Mouse (Mus musculus) hindbrain, embryonic 11.5 days (tissue): ENCODE data around the gene Fam71e1. TPM values are rescaled to one million over a fixed set of nuclear protein-coding genes. Genes with fewer than 3 reads are reported as not detected.
A peak's percentile ranks its signal among the peaks of the same experiment; 100 is the strongest.

Experiments used
- ATAC-seq: fragments of 200-750 bp; cut with Nextera tagmentation; 2 replicates; pipeline ENCODE4 v1.8.0; 2017; ENCODE audit warnings: mild to moderate bottlenecking, moderate TSS enrichment, moderate library complexity; ENCODE audit not compliant: low FRiP score
- DNase-seq: peaks from one replicate; pipeline ENCODE4 v3.0.0-alpha.2; 2015; ENCODE audit warnings: low spot score
- H3K27ac ChIP-seq: fragments of 300-500 bp; sonication (generic); 2 replicates; pipeline ENCODE4 v1.5.1; 2014; ENCODE audit warnings: mild to moderate bottlenecking, low read depth, low read length
- H3K27me3 ChIP-seq: fragments of 300-500 bp; sonication (generic); 2 replicates; pipeline ENCODE4 v1.6.1; 2014; ENCODE audit warnings: mild to moderate bottlenecking, low read length, moderate library complexity, mixed read lengths; ENCODE audit not compliant: control insufficient read depth, insufficient read depth
- H3K36me3 ChIP-seq: fragments of 300-500 bp; sonication (generic); 2 replicates; pipeline ENCODE4 v1.6.1; 2014; ENCODE audit warnings: mild to moderate bottlenecking, low read length, moderate library complexity, mixed read lengths; ENCODE audit not compliant: control insufficient read depth, insufficient read depth
- H3K4me1 ChIP-seq: fragments of 300-500 bp; sonication (generic); replicated peaks from 2 replicates; pipeline ENCODE4 v1.6.1; 2014; ENCODE audit warnings: low read length, mixed read lengths; ENCODE audit not compliant: control insufficient read depth, insufficient read depth
- H3K4me2 ChIP-seq: fragments of 300-500 bp; sonication (generic); replicated peaks from 2 replicates; pipeline ENCODE4 v1.6.1; 2014; ENCODE audit warnings: mild to moderate bottlenecking, low read depth, low read length
- H3K4me3 ChIP-seq: fragments of 300-500 bp; sonication (generic); 2 replicates; pipeline ENCODE4 v1.5.1; 2014; ENCODE audit warnings: low read depth, low read length
- H3K9ac ChIP-seq: fragments of 300-500 bp; sonication (generic); 2 replicates; pipeline ENCODE4 v1.6.1; 2014; ENCODE audit warnings: low read depth, low read length
- H3K9me3 ChIP-seq: fragments of 300-500 bp; sonication (generic); 2 replicates; pipeline ENCODE4 v1.6.1; 2016; ENCODE audit warnings: low read length; ENCODE audit not compliant: control insufficient read depth
- WGBS: fragments of 180-500 bp; shearing (Covaris S2); extraction: QIAGEN DNeasy Blood & Tissue Kit; methylation state at CpG from one replicate; pipeline ENCODE4 v1.1.7; 2014; 5-methylcytosine and 5-hydroxymethylcytosine counted together
- polyA plus RNA-seq: library from polyadenylated mRNA; unstranded; fragments of >200 nt; fragmentation: Nextera tagmentation; extraction: Ambion mirVana; gene quantifications from 2 replicates; pipeline ENCODE4 v1.2.1, GENCODE M21; 2014

The Fam71e1 gene
- polyA plus RNA-seq, 1 experiment from 2014 or later = 20.6 TPM

DNA sequence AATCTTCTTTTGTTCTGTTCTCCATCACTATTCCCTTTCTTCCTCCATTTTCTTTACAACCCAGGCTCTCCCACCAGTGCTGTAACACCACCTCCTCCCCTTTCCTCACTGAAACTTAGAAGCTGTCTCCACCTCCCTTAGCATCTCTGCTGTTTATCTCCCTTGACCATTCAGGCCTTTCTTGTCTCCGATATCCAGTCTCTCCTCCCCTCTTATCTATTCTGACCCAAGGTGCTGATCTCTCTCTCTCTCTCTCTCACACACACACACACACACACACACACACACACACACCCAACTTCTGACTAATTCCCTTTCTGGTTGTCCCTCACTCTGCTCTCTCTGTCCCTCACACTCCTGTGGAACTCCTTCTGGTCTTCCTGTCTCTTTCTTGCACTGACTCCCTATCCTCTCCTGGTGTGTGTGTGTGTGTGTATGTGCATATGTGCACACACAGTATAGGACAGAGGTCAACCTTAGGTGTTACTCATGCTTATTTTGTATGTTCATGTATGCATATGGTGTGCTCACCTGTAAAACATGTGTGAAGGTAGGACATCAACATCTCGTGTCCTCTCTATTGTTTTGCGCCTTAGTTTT lies 13.4 kb upstream of the Fam71e1 start:
- peaks cover 3% of the 10 kb centered on the region; the same call in 1 of the 2 replicates for H3K27me3 ChIP-seq
- no peak for DNase-seq
- H3K9me3 ChIP-seq = no peaks in the 10 kb centered on the region
- no peak overlapping the region for H3K27ac ChIP-seq
- ATAC-seq = no peak
- no peaks in the 10 kb centered on the region for H3K4me1 ChIP-seq
- no peaks in the 10 kb centered on the region for H3K36me3 ChIP-seq
- 78% methylated on average over 3 of the region's 3 CpGs for WGBS
- H3K9ac ChIP-seq = no peak overlapping the region
- no peak overlapping the region for H3K4me2 ChIP-seq
- H3K4me3 ChIP-seq = no peak overlapping the region

DNA sequence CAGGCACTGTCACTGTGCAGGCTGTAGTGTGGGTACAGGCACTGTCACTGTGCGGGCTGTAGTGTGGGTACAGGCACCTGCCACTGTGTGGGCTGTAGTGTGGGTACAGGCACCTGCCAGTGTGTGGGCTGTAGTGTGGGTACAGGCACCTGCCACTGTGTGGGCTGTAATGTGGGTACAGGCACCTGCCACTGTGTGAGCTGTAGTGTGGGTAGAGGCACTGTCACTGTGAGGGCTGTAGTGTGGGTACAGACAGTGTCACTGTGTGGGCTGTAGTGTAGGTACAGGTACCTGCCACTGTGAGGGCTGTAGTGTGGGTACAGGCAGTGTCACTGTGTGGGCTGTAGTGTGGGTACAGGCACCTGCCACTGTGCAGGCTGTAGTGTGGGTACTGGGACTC lies 12.3 kb upstream of the Fam71e1 start:
- Histone ChIP-seq H3K4me2 (no peak overlapping the region), H3K9me3 (no peaks in the 10 kb centered on the region), H3K27ac (no peak overlapping the region), H3K27me3 (0 out of 2 replicates have a peak, but pooled peaks cover 3% of the 10 kb centered on the region), H3K9ac (no peak overlapping the region), H3K36me3 (no peaks in the 10 kb centered on the region), H3K4me3 (no peak overlapping the region), H3K4me1 (no peaks in the 10 kb centered on the region)
- 100% methylated on average over 1 of the region's 1 CpGs for WGBS
- ATAC-seq (no peak), DNase-seq (no peak)

DNA sequence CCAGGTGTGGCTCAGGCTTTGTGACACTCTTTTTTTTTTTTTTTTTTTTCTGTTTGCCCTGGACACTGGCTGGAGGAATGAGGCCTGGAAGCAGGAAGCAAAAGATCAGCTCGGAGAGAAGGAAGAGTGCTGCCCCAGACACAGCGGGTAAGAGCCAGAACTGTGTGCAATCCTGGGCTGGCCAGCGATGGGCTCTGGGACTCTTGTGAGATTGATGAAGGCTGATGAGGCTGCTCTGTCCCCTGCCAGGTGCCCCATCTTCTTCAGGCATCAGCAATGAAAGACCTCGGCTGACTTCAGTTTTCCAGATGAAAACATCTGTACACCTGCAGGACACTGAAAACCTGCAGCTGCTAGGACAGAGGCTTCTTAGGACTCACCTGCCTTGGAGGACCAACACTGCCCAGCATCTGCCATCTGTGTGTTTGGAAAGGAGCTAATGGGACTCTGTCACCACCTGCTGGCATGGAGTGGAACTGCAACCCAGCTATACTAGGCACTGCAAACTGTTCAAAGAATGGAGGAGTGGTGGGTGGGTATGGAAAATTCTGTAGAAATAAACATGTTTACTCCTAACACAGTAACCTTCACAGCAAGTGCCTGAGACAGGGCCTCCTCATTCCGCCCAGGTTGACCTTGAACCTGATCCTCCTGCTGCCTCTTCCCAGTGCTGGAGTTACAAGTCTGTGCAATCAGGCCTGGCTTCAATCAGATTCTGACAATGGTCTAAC lies 11.4 kb upstream of the Fam71e1 start:
- peak; percentile 91 for DNase-seq
- 40% methylated on average over 5 of the region's 5 CpGs for WGBS
- ATAC-seq = peak; percentile 75
- H3K4me2 ChIP-seq = no peak overlapping the region
- no peak overlapping the region for H3K9ac ChIP-seq
- H3K9me3 ChIP-seq = no peaks in the 10 kb centered on the region
- no peak overlapping the region for H3K4me3 ChIP-seq
- no peaks in the 10 kb centered on the region for H3K4me1 ChIP-seq
- H3K27me3 ChIP-seq = 0 out of 2 replicates have a peak, but pooled peaks cover 3% of the 10 kb centered on the region
- no peaks in the 10 kb centered on the region for H3K36me3 ChIP-seq
- no peak overlapping the region for H3K27ac ChIP-seq

DNA sequence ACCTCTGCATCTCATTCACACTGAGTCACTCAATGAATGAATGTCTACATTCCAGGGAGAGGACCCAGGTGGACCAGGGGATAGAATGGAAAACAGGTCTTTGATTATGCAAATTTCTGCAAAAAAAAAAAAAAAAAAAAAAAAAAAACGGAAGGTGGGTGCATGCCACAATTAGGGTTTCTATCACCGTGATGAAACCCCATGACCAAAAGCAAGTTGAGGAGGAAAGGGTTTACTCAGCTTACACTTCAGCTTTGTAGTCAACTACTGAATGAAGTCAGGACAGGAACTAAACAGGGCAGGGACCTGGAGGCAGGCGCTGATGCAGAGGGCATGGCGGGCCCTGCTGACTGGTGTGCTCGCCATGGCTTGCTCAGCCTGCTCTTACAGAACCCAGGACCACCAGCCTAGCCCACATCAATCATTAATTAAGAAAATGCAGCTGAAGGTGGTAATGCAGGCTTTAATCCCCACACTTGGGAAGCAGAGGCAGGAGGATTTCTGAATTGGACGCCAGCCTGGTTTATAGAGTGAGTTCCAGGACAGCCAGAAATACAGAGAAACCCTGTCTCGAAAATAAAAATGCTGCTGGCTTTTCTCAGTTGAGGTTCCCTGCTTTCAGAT lies 10.7 kb upstream of the Fam71e1 start:
- Histone ChIP-seq H3K9ac (no peak overlapping the region), H3K4me1 (no peaks in the 10 kb centered on the region), H3K27me3 (0 out of 2 replicates have a peak, but pooled peaks cover 3% of the 10 kb centered on the region), H3K36me3 (no peaks in the 10 kb centered on the region), H3K4me3 (no peak overlapping the region), H3K27ac (no peak overlapping the region), H3K9me3 (no peaks in the 10 kb centered on the region), H3K4me2 (no peak overlapping the region)
- DNase-seq (no peak), ATAC-seq (no peak; the same call in 1 of the 2 replicates)
- 68% methylated on average over 6 of the region's 7 CpGs for WGBS

DNA sequence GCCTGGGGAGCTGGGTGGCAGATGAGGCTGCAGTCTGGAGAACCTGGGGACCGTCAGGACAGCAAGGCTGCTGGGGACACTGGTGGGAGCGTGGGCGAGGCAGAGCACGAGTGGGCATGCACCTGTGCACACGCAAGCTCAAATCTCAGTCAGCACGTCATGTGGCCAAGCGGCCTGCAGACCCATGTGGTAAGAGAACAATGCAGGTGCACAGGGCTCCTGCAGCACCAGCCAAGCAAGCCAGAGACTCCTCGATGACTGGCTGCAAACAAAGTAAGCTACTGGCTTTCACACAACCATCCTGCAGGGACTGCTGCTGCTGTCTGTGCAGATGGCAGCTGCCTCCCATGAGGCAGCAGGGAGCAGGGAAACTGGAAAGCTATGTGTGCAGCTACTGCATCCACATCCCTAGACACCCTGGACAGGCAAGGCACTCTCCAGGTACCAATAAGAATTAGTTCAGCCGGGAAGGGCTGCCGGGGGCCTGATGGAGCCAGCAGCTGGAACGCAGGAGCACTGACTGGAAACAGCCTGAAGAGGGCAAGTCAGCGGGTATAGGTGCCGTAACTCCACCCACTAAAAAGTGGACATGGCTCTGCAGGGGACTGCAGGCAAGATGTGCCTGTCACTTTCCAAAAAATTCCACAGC lies 9.3 kb upstream of the Fam71e1 start:
- H3K27ac ChIP-seq = no peak overlapping the region
- no peaks in the 10 kb centered on the region for H3K36me3 ChIP-seq
- H3K27me3 ChIP-seq = 0 out of 2 replicates have a peak, but pooled peaks cover 3% of the 10 kb centered on the region
- WGBS = 67% methylated on average over 13 of the region's 13 CpGs
- no peak overlapping the region for H3K4me3 ChIP-seq
- no peak overlapping the region for H3K9ac ChIP-seq
- ATAC-seq = no peak
- H3K4me1 ChIP-seq = no peaks in the 10 kb centered on the region
- no peaks in the 10 kb centered on the region for H3K9me3 ChIP-seq
- DNase-seq = no peak
- H3K4me2 ChIP-seq = no peak overlapping the region

DNA sequence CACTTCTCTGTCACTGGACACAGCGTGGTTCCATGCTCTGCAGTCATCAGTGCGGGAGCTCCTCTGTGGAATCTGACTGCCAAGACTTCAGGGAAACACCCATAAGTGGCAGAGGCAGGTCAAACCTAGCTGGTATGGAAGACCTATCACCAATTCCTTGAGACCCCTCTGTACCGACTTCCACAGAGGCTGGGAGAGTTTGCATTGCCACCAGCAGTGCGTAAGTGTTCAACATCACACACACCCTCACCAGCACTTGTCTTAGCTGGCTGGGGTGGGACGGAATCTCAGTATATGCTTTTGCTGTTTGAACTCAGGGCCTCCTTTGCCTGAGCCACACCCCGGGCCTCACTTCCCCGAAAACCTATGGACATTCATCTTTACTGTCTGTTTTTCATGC lies 8.4 kb upstream of the Fam71e1 start:
- H3K4me3 ChIP-seq = no peak overlapping the region
- DNase-seq (no peak), ATAC-seq (no peak)
- H3K4me2 ChIP-seq = no peak overlapping the region
- H3K9me3 ChIP-seq = no peaks in the 10 kb centered on the region
- 92% methylated on average over 7 of the region's 7 CpGs for WGBS
- no peaks in the 10 kb centered on the region for H3K36me3 ChIP-seq
- no peak overlapping the region for H3K27ac ChIP-seq
- H3K27me3 ChIP-seq = no peaks in the 10 kb centered on the region
- no peak overlapping the region for H3K9ac ChIP-seq
- no peaks in the 10 kb centered on the region for H3K4me1 ChIP-seq

DNA sequence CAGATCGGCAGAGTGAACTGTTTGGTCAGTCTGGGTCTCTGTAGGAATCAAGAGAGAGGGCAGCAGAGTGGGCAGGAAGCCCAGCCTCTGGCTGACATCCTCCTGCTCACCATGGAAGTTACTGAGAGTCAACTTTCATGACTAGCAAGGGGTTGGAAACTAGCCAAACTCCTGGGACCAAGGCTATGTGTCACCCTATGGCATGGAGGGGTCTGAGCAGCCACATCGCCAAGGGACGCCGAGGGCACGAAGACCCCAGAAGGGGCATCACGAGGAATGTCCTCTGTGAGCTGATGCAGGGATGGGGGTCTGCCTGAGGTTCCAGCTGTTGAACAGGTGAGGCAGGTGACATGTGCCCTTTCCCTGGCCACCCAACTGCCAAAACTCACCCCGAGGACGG lies 7.8 kb upstream of the Fam71e1 start:
- Histone ChIP-seq H3K27ac (no peak overlapping the region), H3K4me1 (no peaks in the 10 kb centered on the region), H3K9me3 (no peaks in the 10 kb centered on the region), H3K36me3 (no peaks in the 10 kb centered on the region), H3K27me3 (no peaks in the 10 kb centered on the region), H3K4me3 (no peak overlapping the region), H3K4me2 (no peak overlapping the region), H3K9ac (no peak overlapping the region)
- ATAC-seq (no peak), DNase-seq (no peak)
- 88% methylated on average over 8 of the region's 8 CpGs for WGBS

DNA sequence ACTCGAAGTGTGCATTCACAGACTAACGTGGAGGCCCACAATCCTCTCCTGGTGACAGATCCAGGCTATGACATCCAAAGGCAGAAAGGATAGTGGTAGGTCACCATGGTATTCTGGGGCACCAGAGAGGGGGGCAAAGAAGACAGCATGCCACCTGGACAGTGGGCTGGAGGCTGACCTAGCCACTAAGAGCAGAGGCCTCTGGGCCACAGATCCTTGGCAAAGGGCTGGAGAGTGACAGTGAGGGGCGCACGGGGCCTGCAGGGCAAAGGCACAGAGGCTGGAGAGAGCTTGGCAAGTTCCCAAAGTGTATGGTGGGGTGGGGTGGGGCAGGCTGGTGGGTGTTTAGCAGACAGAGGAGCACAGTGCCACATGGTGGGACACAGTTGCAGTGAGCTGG lies 6.1 kb upstream of the Fam71e1 start:
- ATAC-seq (no peak), DNase-seq (no peak)
- peaks cover 1% of the 10 kb centered on the region; the same call in 1 of the 2 replicates for H3K4me1 ChIP-seq
- H3K27me3 ChIP-seq = no peaks in the 10 kb centered on the region
- no peaks in the 10 kb centered on the region for H3K9me3 ChIP-seq
- H3K9ac ChIP-seq = no peak overlapping the region
- H3K4me2 ChIP-seq = no peak overlapping the region
- H3K4me3 ChIP-seq = no peak overlapping the region
- 93% methylated on average over 4 of the region's 4 CpGs for WGBS
- no peak overlapping the region for H3K27ac ChIP-seq
- H3K36me3 ChIP-seq = no peaks in the 10 kb centered on the region
